Mouse (Mus musculus): ENCODE measurements around the gene Fmo5.

The Fmo5 gene

GRCm38 (mm10) chr3:97680631-97681320 is 52.2 kb downstream of the Fmo5 start:
- DNase-seq (ENCODE audit: low read depth, low spot score): peak; percentile 32

DNA sequence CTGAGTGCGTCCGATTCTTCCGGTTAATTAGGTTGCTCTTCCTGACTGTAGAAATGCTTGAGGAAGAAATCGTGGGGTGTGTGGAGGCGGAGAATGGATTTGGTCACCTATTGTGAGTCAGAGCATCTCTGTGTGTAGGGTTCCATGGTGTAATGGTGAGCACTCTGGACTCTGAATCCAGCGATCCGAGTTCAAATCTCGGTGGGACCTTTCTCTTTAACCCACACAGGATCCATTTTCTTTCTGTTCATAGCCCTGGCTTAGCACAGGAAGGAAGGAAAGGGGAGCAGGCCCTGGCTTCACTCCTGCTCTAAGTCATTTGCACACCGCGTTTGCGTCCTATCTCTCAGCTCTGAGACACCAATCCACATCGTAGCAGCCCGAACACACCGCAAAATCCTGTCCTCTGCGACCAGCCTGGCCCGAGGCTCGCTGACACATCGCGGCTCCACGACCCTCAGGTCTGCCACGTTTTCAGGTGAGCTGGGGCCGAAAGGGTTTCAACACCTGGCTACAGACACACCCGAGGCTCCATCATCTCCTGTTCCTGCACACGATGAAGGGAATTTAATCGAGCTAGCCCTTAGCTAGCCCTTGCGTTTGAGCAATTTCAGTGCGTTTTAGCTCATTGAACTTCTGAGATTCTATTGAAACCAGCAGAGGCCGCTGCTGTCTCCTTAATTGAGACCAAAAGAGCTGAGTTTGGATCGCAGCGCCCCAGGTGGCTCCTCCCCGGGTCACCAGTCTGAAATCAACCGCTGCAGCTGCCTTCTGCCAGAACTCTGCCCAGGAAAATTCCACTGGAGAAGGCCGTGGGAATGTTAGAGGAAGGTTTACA is 52.9 kb downstream of the Fmo5 start:
- no peak for DNase-seq (ENCODE audit: low read depth, low spot score)

DNA sequence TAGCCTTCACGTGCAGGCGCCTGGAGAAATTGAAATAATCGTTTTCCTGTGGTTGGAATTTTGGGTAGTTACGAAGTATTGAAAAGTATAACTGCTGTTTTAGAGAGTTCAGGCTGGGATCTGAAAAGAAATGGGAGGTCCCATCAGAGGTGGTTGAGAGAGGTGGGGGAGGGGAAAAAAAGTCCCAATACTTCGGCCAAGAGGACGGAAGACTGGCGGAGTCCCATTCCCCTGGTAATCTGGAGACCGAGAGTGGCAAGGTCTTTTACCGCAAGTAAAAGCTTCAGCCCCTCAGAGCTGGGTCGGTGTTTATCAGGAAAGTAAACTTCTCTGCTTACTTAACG is 53.5 kb downstream of the Fmo5 start:
- no peak for DNase-seq (ENCODE audit: low read depth, low spot score)

DNA sequence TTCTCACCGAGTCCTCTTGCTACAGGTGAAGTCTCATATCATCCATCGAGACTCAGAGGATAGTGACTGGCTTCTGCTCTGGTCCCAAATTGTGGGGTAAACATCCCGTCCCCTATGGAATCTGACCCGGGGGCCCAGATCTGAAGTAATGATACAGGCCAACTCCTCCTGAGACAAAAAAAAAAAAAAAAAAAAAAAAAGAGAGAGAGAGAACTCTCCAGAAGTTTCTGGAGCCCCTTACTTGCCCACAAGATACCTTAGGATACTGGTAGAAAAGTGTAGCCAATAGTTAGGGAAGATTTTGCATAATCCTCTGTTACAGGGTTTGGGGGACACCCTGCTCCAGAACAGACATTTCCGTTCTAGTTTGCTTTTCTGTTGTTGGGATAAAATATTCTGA is 54.0 kb downstream of the Fmo5 start:
- no peak for DNase-seq (ENCODE audit: low read depth, low spot score)

DNA sequence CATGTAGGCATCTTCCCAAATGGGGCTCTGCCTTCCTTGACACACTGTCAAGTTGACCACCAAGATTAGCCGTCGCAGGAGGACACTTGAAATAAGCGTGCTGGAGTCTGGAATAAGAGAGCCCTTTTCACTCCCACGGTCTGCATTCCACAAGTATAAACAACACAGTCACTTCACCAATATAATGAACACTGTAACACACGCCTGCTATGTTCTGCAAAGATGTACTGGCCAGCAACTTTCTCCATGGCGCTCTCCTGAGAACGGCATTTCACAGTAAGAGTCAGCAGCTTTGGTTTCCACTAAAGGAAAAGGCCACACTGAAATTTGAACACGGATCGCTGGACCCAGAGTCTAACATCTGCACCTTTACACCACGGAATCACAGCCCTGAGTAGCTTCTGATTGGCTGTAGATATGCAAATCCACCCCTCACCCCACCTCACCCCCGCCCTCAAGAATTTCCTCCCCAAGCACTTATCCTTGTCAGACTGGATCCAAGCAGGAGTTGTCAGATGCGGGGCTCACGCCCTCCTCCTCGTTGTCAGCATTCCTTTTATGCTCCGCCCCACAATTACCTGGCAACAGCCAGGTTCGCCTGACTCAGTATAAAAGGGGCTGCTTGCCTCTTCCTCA is 55.1 kb downstream of the Fmo5 start:
- no peak for DNase-seq (ENCODE audit: low read depth, low spot score)

DNA sequence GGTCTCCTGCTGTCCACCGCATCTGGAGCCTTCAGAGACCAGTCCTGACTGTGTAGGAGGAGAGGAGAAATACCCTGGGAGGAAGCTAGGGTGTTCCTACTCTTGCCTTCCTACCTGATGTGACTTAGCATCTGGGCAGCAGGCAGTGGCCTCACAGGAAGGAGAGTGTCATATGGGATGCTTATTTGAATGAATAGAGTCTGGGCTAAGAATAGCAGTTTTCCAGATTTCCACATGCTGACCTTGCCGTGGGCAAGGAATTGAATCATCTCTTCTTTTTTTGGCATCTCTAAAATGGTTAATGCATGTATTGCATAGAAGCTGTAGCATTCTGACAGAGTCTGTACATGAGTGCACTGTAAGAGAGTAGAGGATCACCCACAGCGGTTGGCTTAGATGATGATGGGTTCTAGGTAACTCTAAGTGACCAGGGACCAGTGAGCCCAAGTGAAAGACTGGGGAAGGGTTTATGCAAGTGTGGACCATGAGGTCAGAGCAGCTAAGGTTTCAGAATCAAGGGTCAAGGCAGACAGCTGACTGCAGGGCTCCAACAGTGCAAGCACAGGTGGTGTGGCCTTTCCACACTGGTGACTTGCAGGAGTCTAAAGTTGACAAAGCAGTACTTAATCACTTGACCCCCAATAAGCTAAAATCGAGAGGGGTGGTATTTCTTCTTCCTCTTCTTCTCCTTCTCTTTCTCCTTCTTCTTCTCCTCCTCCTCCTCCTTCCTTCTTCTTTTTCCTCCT is 57.9 kb downstream of the Fmo5 start:
- DNase-seq (ENCODE audit: low read depth, low spot score): no peak

- DNase-seq (ENCODE audit: low read depth, low spot score): no peak
These were observed 60.7 kb downstream of the Fmo5 start for GRCm38 (mm10) chr3:97689289-97689688.

GRCm38 (mm10) chr3:97690590-97690989 is 62.0 kb downstream of the Fmo5 start:
- DNase-seq (ENCODE audit: low read depth, low spot score): no peak

DNA sequence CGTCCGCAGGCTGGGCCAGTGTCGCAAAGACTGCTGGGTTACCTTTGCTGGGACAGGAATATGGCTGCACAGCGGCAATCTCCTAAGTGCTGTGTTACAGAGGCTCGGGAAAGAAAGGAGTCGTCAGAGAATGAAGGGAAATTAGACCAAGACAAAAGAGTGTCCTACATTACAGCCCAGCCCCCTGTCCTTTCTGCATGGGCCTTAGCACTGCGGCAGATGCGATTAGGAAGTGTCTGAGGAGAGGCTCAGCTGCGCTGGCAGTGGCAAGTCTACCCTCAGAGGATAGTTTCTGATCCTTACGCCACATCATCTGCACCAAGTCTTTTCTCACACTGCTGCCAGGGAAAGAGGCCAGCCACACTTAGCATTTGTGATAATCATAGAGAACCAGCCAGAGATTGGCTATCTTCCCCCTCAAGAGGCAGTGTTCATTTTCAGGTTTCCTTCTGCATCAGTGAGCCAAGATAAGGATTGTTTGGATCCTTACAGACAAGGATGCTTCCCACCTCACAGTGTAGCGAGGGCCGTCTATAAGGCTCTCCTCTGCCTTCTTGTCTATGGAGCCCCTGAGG is 62.9 kb downstream of the Fmo5 start:
- no peak for DNase-seq (ENCODE audit: low read depth, low spot score)

DNA sequence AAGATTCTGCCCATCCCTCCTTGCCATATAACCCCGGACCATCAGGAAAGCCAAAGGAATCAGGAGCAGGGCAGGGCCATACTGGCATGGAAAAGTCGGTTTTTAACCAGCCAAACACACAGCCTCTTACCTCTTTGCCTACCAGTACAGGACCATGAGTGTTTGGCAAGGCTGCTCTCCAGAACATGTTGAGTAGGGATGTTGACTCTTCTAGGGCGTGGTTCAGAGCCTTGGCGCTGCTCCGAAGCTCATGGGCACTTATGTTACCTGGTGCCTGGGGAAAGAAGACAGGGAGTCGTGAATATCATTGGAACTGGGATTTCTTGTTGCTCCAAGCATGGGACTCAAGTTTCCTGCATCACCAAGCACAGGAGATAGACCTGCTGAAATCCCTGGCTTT is 65.2 kb downstream of the Fmo5 start:
- DNase-seq (ENCODE audit: low read depth, low spot score): no peak

DNA sequence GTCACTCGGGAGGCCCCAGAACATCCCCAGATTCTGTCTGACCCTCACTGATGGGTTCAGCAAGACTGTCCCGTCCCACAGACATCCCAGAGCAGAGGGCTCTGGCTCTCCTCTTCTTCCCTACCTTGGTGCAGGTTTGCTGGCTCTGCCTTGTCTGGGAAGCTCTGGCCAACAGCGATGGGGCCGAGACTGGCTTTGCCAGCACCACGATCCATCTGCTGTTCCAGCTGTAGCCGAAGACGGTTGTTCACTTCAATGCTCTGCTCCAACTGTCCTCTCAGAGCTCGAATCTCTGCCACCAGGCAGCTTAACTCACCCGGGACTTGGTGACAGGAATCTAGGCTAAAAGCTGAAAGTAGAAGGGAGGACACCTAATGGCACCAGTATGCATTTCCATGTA is 68.3 kb downstream of the Fmo5 start:
- DNase-seq (ENCODE audit: low read depth, low spot score): no peak

- DNase-seq (ENCODE audit: low read depth, low spot score): no peak
These were observed 68.7 kb downstream of the Fmo5 start for GRCm38 (mm10) chr3:97697291-97697690.

GRCm38 (mm10) chr3:97699061-97699460 is 70.5 kb downstream of the Fmo5 start:
- DNase-seq (ENCODE audit: low read depth, low spot score): no peak

DNA sequence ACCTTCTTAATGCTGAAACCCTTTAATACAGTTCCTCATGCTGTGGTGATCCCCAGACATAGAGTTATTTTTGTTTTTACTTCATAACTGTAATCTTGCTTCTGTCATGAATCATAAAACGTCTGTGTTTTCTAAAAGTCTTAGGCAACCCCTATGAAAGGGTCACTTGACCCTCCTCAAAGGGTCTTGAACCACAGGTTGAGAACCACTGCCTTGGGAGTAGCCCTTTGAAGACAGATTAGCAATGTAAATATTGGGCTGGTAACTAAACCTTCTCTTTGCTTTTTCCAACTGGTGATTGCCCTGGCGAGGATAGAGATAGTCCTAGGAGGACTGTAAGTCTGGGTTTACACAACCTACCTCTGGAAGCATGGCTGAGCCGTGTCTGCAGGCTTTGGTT is 72.6 kb downstream of the Fmo5 start:
- DNase-seq (ENCODE audit: low read depth, low spot score): no peak

GRCm38 (mm10) chr3:97702448-97703080 is 74.0 kb downstream of the Fmo5 start:
- DNase-seq (ENCODE audit: low read depth, low spot score): no peak
